Mouse (Mus musculus) MEL (cell line): ENCODE results near the gene Prickle2. TPM values are rescaled to one million over a fixed set of nuclear protein-coding genes. Genes with fewer than 3 reads are reported as not detected.

Experiments
- DNase-seq: peaks from one replicate; pipeline ENCODE4 v3.0.0; 2011; ENCODE audit warnings: low read depth, low spot score
- H3K27ac ChIP-seq: 2 replicates; pipeline ENCODE4 v1.5.1; 2012; ENCODE audit warnings: low read depth, mild to moderate bottlenecking, control low read depth, low read length, moderate library complexity; ENCODE audit not compliant: control insufficient read depth
- H3K27me3 ChIP-seq, 2 experiments: fragments of 150-350 bp in 1 of 2; sonication (generic) in 1 of 2; 2 replicates each; pipeline ENCODE4 v1.6.1; 2012; ENCODE audit warnings: low read length in 2 of 2, mild to moderate bottlenecking in 2 of 2, improper control_type of control experiment in 1 of 2, moderate library complexity in 1 of 2; ENCODE audit not compliant: insufficient read depth in 2 of 2, control insufficient read depth in 1 of 2
- H3K36me3 ChIP-seq, 2 experiments: 2 replicates each; pipeline ENCODE4 v1.6.1; 2012 to 2014; ENCODE audit warnings: low read length in 2 of 2, improper control_type of control experiment in 1 of 2, inconsistent platforms in 1 of 2, mild to moderate bottlenecking in 1 of 2; ENCODE audit not compliant: insufficient read depth in 2 of 2, control insufficient read depth in 1 of 2
- H3K4me1 ChIP-seq, 2 experiments: fragments of 150-350 bp in 1 of 2; sonication (generic) in 1 of 2; 2 replicates each; pipeline ENCODE4 v1.6.1; 2012; ENCODE audit warnings: low read length in 2 of 2, improper control_type of control experiment in 1 of 2, mild to moderate bottlenecking in 1 of 2; ENCODE audit not compliant: insufficient read depth in 2 of 2, control insufficient read depth in 1 of 2
- H3K4me3 ChIP-seq, 2 experiments: fragments of 150-350 bp in 1 of 2; sonication (generic) in 1 of 2; 2 replicates each; pipeline ENCODE4 v1.5.1; 2012; ENCODE audit warnings: low read depth in 2 of 2, low read length in 2 of 2, mild to moderate bottlenecking in 2 of 2, moderate library complexity in 2 of 2, control low read depth in 1 of 2, improper control_type of control experiment in 1 of 2; ENCODE audit not compliant: control insufficient read depth in 1 of 2, insufficient read depth in 1 of 2
- H3K79me2 ChIP-seq: 2 replicates; pipeline ENCODE4 v1.6.1; 2012; ENCODE audit warnings: mild to moderate bottlenecking, low read length, moderate library complexity; ENCODE audit not compliant: control insufficient read depth, poor library complexity, insufficient read depth
- H3K9ac ChIP-seq: 2 replicates; pipeline ENCODE4 v1.6.1; 2012; ENCODE audit warnings: low read depth, mild to moderate bottlenecking, control low read depth, low read length, moderate library complexity; ENCODE audit not compliant: control insufficient read depth, poor library complexity, severe bottlenecking
- H3K9me3 ChIP-seq: fragments of 150-350 bp; sonication (generic); replicated peaks from 2 replicates; pipeline ENCODE4 v1.6.1; 2012; ENCODE audit warnings: mild to moderate bottlenecking, low read length, improper control_type of control experiment, moderate library complexity; ENCODE audit not compliant: insufficient read depth
- CHD1 ChIP-seq: IDR thresholded peaks from 2 replicates; pipeline ENCODE4 v1.6.1; 2012; ENCODE audit warnings: low read depth, mild to moderate bottlenecking, inconsistent platforms, low read length, improper control_type of control experiment
- ELF1 ChIP-seq: IDR thresholded peaks from 2 replicates; pipeline ENCODE4 v1.6.1; 2014; ENCODE audit warnings: low read depth, mild to moderate bottlenecking, inconsistent platforms, low read length, improper control_type of control experiment, moderate library complexity
- ETS1 ChIP-seq: IDR thresholded peaks from 2 replicates; pipeline ENCODE4 v1.6.1; 2012; ENCODE audit warnings: low read depth, mild to moderate bottlenecking, inconsistent platforms, low read length, improper control_type of control experiment, moderate library complexity
- KAT2A ChIP-seq: conservative IDR thresholded peaks from 2 replicates; pipeline ENCODE4 v1.6.1; 2012; ENCODE audit warnings: low read depth, low read length, improper control_type of control experiment, inconsistent platforms
- MAX ChIP-seq: IDR thresholded peaks from 2 replicates; pipeline ENCODE4 v1.6.1; 2011; ENCODE audit warnings: low read length, improper control_type of control experiment
- MAZ ChIP-seq: IDR thresholded peaks from 2 replicates; pipeline ENCODE4 v1.6.1; 2012; ENCODE audit warnings: low read depth, mild to moderate bottlenecking, inconsistent platforms, low read length, improper control_type of control experiment
- MEF2A ChIP-seq: IDR thresholded peaks from 2 replicates; pipeline ENCODE4 v1.6.1; 2014; ENCODE audit warnings: low read depth, mild to moderate bottlenecking, inconsistent platforms, low read length, improper control_type of control experiment; ENCODE audit not compliant: poor library complexity, insufficient replicate concordance, severe bottlenecking; ENCODE audit errors: extremely low read depth
- POLR2A ChIP-seq, 2 experiments: IDR thresholded peaks; 2 replicates each; pipeline ENCODE4 v1.6.1; 2011 to 2012; ENCODE audit warnings: low read length in 2 of 2, mild to moderate bottlenecking in 2 of 2, control low read depth in 1 of 2, improper control_type of control experiment in 1 of 2, low read depth in 1 of 2, moderate library complexity in 1 of 2; ENCODE audit not compliant: control insufficient read depth in 1 of 2, insufficient read depth in 1 of 2, poor library complexity in 1 of 2
- RAD21 ChIP-seq: IDR thresholded peaks from 2 replicates; pipeline ENCODE4 v1.6.1; 2011; ENCODE audit warnings: mild to moderate bottlenecking, low read depth, low read length, improper control_type of control experiment
- SIN3A ChIP-seq: IDR thresholded peaks from 2 replicates; pipeline ENCODE4 v1.6.1; 2012; ENCODE audit warnings: low read length, improper control_type of control experiment, inconsistent platforms
- SMC3 ChIP-seq: IDR thresholded peaks from 2 replicates; pipeline ENCODE4 v1.6.1; 2011; ENCODE audit warnings: low read depth, low read length, improper control_type of control experiment
- TCF12 ChIP-seq: IDR thresholded peaks from 2 replicates; pipeline ENCODE4 v1.6.1; 2014; ENCODE audit warnings: low read depth, mild to moderate bottlenecking, inconsistent platforms, low read length, improper control_type of control experiment, moderate library complexity
- UBTF ChIP-seq: IDR thresholded peaks from 2 replicates; pipeline ENCODE4 v1.6.1; 2012; ENCODE audit warnings: low read depth, mild to moderate bottlenecking, inconsistent platforms, low read length, improper control_type of control experiment, moderate library complexity, borderline replicate concordance; ENCODE audit not compliant: insufficient read depth
- USF1 ChIP-seq: IDR thresholded peaks from 2 replicates; pipeline ENCODE4 v1.6.1; 2014; ENCODE audit warnings: low read depth, mild to moderate bottlenecking, inconsistent platforms, low read length, improper control_type of control experiment, moderate library complexity
- USF2 ChIP-seq, 2 experiments: IDR thresholded peaks; 2 replicates each; pipeline ENCODE4 v1.6.1; 2011 to 2012; ENCODE audit warnings: improper control_type of control experiment in 2 of 2, low read length in 2 of 2, borderline replicate concordance in 1 of 2, inconsistent platforms in 1 of 2, low read depth in 1 of 2, mild to moderate bottlenecking in 1 of 2; ENCODE audit not compliant: insufficient read depth in 1 of 2
- ZC3H11A ChIP-seq: IDR thresholded peaks from 2 replicates; pipeline ENCODE4 v1.6.1; 2012; ENCODE audit warnings: low read depth, mild to moderate bottlenecking, inconsistent platforms, low read length, improper control_type of control experiment
- ZMIZ1 ChIP-seq: IDR thresholded peaks from 2 replicates; pipeline ENCODE4 v1.6.1; 2012; ENCODE audit warnings: low read depth, mild to moderate bottlenecking, inconsistent platforms, low read length, improper control_type of control experiment, moderate library complexity
- polyA plus RNA-seq, 2 experiments: library from polyadenylated mRNA; stranded (reverse) in 1 of 2; unstranded in 1 of 2; fragments of >175 nt in 1 of 2; fragments of >200 nt in 1 of 2; gene quantifications; 2 replicates each; pipeline versions ENCODE4 v1.2.1 to v1.2.4; 2012; ENCODE audit warnings: low replicate concordance in 2 of 2, low read depth in 1 of 2; ENCODE audit not compliant: insufficient read length in 2 of 2, insufficient read depth in 1 of 2, missing spikeins in 1 of 2
- total RNA-seq: library from RNA; depleted of rRNA; stranded (reverse); fragments of 300-350 nt; gene quantifications from 2 replicates; pipeline ENCODE4 v1.2.3, GENCODE M21; 2012

Prickle2 gene
- total and polyA plus RNA-seq, 3 experiments = not detected

DNA sequence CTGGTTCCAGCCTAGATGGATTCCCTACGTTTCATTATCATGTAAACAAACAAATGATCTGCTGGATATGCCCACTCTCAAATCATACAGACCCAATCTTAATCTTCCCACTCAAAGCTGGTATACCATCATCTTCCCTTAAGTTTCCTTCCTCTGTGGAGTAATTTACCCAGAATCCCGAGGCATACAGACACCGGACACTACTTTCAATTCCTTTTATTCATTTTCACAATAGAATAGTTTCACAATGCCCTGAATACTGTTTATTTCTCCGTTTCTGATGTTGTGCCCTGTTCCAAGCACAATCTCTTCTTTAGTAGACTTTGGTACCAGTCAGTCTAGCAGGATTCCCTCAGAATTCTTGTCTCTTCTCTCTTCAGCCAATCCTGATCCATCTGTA, 162.1 kb downstream of the Prickle2 start:
- Histone ChIP-seq H3K36me3 (no peaks in the 10 kb centered on the region), H3K9ac (no peak overlapping the region), H3K27ac (no peak overlapping the region), H3K9me3 (no peaks in the 10 kb centered on the region), H3K4me1 (no peaks in the 10 kb centered on the region), H3K4me3 (no peak overlapping the region), H3K79me2 (no peaks in the 10 kb centered on the region), H3K27me3 (no peaks in the 10 kb centered on the region)
- no peak for TF ChIP-seq POLR2A (IDR thresholded peaks at IDR 0.05; ENCODE audit: control insufficient read depth in 1 of 2, insufficient read depth in 1 of 2, low read depth in 1 of 2, low read length in 2 of 2, poor library complexity in 1 of 2)
- no peak for TF ChIP-seq MAZ
- no peak for TF ChIP-seq SIN3A
- no peak for TF ChIP-seq CHD1
- no peak for TF ChIP-seq MEF2A
- no peak for TF ChIP-seq SMC3
- no peak for TF ChIP-seq RAD21
- TF ChIP-seq TCF12 = no peak
- no peak for TF ChIP-seq MAX
- no peak for TF ChIP-seq ETS1
- no peak for TF ChIP-seq KAT2A
- TF ChIP-seq ELF1 = no peak
- no peak for DNase-seq

DNA sequence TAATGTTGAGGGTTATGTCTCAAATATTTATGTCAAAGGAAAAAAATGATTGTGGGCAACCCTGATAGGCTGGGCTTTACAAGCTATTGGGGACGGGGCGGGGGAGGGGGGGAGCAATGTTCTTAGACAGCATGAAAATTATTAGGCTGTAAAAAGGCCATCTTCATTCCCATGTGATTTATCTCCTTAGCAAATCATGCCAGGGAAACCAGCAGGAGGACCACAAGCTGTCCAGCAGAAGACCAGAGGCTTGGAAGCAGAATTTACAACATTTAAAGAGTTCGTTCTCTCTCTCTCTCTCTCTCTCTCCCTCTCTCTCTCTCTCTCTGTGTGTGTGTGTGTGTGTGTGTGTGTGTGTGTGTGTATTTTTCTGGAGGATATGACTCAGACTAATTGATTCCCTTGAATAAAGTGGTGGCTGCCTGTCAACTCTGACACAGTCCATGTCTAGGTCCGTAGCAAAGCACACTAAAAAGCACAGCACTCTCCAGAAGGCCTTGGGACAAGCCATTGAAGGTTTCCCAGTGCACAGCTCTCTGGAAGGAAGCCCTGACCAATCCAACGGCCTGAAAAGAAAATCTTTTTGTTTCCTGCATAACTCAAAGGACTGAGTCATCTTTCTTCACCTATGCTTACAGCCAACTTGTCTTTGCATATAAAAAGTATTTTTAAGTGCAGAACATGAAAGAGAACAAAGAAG, 163.4 kb downstream of the Prickle2 start:
- Histone ChIP-seq H3K9me3 (no peaks in the 10 kb centered on the region), H3K79me2 (no peaks in the 10 kb centered on the region), H3K36me3 (no peaks in the 10 kb centered on the region), H3K27ac (no peak overlapping the region), H3K4me1 (no peaks in the 10 kb centered on the region), H3K27me3 (no peaks in the 10 kb centered on the region), H3K9ac (no peak overlapping the region), H3K4me3 (no peak overlapping the region)
- TF ChIP-seq ZMIZ1 = no peak
- TF ChIP-seq POLR2A (IDR thresholded peaks at IDR 0.05; ENCODE audit: control insufficient read depth in 1 of 2, insufficient read depth in 1 of 2, low read depth in 1 of 2, low read length in 2 of 2, poor library complexity in 1 of 2) = no peak
- no peak for TF ChIP-seq MAZ
- TF ChIP-seq USF1 = no peak
- no peak for TF ChIP-seq UBTF
- TF ChIP-seq ZC3H11A = no peak
- no peak for TF ChIP-seq USF2 (IDR thresholded peaks at IDR 0.05; ENCODE audit: borderline replicate concordance in 1 of 2, insufficient read depth in 1 of 2, low read depth in 1 of 2, low read length in 2 of 2)
- no peak for DNase-seq
